Mouse (Mus musculus): ENCODE results near the gene Sdhaf1. TPM values are rescaled to one million over a fixed set of nuclear protein-coding genes. Genes with fewer than 3 reads are reported as not detected.

Sdhaf1 gene
- 10 to 100 TPM in 1 of 2 experiments, 1 to 10 TPM in 1; 7.3 to 10.2 TPM for total RNA-seq (2021)
- long read RNA-seq, experiment 1, transcript Sdhaf1-201 (1 exons, 2,490 nt), result major isoform, 23 of 23 reads
- long read RNA-seq, experiment 1, partial matches to known transcripts, result 0 of 23 reads
- long read RNA-seq, experiment 1, other reads (novel, unspliced or antisense), result 0 of 23 reads
- long read RNA-seq, experiment 2, transcript Sdhaf1-201 (1 exons, 2,490 nt), result major isoform, 17 of 17 reads
- long read RNA-seq, experiment 2, partial matches to known transcripts, result 0 of 17 reads
- long read RNA-seq, experiment 2, other reads (novel, unspliced or antisense), result 0 of 17 reads

- DNase-seq (ENCODE audit: low spot score in 2 of 2), result no peak
- intact Hi-C loops (cut with DNase I), result no loop called here
Measured at GRCm38 (mm10) chr7:30323795-30324194, at the start of gene Sdhaf1. TSS of gene Sdhaf1 (minus strand) at chr7:30323895.

GRCm38 (mm10) chr7:30367466-30367865 lies 43.8 kb upstream of the Sdhaf1 start:
- intact Hi-C loops (cut with DNase I), result no loop called here
- DNase-seq (ENCODE audit: low spot score in 2 of 2), result no peak

DNA sequence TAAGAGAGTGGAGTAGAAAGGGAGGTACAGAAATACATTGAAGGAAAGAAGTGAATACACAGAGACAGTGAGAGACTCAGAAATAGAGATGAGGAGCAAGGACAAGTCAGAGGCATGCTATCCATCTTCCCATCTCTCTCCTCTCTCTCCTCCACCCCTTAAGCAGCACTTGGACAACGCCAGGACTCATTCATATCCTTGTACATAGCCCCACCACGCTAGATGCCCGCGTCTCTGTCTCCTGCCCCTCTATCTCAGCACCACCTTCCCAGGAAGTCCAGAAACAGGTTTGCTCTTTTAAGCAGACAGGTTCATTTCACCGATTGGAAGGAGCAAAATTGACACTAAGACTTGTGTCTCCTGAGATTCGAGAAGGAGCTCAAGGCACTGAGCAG lies 39.6 kb upstream of the Sdhaf1 start:
- intact Hi-C loops (cut with DNase I), result no loop called here
- no peak for DNase-seq (ENCODE audit: low spot score in 2 of 2)

GRCm38 (mm10) chr7:30362652-30363343 lies 39.1 kb upstream of the Sdhaf1 start, which contains the start of gene Lrfn3:
TSS of gene Lrfn3 (minus strand) at chr7:30362772.
- peak; percentile 77 for DNase-seq (ENCODE audit: low spot score in 2 of 2)
- intact Hi-C loops (cut with DNase I), result no loop called here

GRCm38 (mm10) chr7:30360028-30360427 lies 36.3 kb upstream of the Sdhaf1 start:
- DNase-seq (ENCODE audit: low spot score in 2 of 2), result no peak
- intact Hi-C loops (cut with DNase I), result no loop called here

GRCm38 (mm10) chr7:30359276-30359865 lies 35.7 kb upstream of the Sdhaf1 start:
- intact Hi-C loops (cut with DNase I), result no loop called here
- DNase-seq (ENCODE audit: low spot score in 2 of 2), result no peak

DNA sequence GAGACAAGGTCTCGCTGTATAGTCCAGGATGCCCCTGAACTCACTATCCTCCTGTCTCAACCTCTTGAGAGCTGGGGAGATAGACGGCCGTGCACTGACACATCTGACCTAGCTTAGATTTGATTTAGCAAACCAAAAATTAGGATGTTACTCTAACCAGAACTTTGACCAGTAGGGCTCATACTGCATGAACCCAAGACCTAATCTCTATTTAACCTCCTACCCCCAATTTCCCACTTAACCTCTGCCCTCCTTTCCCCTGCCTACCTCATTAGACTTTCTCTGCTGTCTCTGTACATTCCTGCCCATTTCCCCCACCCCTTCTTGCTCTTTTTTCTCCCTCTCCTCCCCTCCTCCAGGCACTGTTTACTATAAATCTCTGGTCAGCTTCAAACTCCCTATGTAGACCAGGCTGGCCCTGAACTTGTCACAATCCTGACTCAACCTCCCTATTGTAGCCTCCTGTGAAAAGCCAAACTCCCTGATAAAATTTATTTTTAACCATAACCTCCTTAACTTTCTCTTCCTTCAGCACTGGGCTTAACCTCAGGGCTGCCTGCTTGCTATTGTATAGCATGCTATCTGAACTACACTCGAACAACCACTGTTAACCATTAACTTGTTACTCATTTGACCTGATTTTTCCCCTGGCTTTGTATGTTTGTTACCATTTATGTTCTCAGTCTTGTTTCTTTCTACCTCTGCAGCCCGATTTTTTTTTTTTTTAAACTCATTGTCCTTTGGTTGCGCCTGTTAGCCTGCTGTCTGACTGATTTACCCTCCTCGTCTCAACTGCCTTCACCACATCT lies 34.9 kb upstream of the Sdhaf1 start:
- no peak for DNase-seq (ENCODE audit: low spot score in 2 of 2)
- intact Hi-C loops (cut with DNase I), result no loop called here

DNA sequence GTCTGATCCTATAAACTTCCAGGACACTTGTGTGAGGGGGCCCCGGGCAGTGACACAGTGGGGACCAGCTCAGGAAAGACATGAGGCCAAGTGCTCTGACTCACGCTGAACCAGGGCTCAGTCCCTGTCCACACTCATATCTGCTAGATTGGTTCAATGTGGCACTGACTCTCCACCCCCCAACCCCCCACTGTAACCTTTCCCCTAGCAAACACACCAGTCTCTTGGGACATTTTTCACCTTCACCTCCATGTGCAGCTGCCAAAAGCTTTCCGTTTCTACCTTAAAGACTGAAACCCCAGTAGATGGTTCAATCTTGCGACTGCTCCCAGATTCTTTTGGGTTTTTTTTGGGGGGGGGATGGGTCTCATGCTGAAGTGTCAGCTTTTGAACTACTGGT lies 30.4 kb upstream of the Sdhaf1 start:
- no peak for DNase-seq (ENCODE audit: low spot score in 2 of 2)
- intact Hi-C loops (cut with DNase I), result no loop called here

DNA sequence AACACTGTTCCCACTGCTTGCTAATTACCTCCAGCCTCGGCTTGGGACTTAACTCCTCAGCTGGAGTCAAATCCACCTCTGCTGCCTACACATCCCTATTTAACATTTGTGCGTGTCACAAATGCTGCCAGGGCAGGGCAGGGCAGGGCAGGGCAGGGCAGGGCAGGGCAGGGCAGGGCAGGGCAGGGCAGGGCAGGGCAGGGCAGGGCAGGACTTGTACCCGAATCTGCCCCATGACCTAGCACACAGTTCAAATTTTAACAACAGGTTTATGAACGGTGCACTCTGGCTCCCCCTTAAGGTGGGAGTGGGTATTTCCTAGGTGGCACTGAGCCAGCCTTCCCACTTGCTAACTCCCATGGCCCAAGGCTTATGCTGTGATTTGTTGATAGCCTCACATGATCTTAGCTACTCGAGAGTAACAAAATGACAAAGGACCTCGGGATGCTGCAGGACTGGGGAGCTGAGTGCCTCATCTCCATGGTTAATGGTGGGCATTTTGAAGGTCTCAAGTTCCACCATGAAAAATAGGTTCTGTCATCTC lies 29.7 kb upstream of the Sdhaf1 start:
- intact Hi-C loops (cut with DNase I), result no loop called here
- DNase-seq (ENCODE audit: low spot score in 2 of 2), result peak; percentile 80 to 89

GRCm38 (mm10) chr7:30347828-30348227 lies 24.1 kb upstream of the Sdhaf1 start:
- peak; percentile 82 to 92 for DNase-seq (ENCODE audit: low spot score in 2 of 2)
- intact Hi-C loops (cut with DNase I), result loop anchor here (5.0 kb wide), 1 partner anchor 84 kb away; no protein-coding TSS in a partner anchor

DNA sequence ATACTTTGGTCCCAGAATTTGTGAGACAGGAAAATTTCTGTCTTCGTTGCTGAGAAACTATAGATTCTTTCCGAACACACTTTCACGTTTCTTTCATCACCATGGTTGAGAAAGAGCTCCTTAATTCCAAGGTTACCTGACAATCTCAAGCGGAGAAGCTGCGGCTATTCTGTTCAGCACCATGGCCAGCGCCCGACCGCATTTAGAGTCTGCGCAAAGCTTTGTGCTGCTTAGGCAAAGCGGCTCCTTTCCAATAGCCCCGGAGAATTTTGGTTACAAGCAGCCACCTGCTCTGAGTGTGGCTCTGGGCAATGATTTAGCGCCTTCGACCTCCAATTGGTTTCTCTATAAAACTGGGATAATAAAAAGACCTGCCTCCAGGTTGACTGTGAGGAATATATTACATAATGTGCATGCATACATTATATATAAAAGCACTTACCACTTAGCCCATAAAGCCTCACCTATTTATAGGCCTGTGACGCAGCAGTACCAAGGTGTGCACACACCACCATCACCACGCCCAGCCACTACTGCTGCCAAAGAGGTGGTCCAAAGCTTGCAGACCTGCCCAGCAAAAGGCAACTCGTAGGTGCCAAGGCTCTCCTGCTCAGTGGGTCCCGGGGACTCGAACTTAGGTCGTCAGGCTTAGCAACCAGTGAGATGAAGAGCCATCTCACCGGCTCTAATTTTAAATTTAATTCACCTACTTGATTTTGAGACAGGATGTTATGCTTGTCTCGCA lies 23.1 kb upstream of the Sdhaf1 start:
- intact Hi-C loops (cut with DNase I), result loop anchor here (5.0 kb wide), 1 partner anchor 85 kb away; no protein-coding TSS in a partner anchor
- DNase-seq (ENCODE audit: low spot score in 2 of 2), result no peak

GRCm38 (mm10) chr7:30339432-30340109 lies 15.9 kb upstream of the Sdhaf1 start:
- no peak for DNase-seq (ENCODE audit: low spot score in 2 of 2)
- intact Hi-C loops (cut with DNase I), result loop anchor here (5.0 kb wide), 1 partner anchor 33 kb away; no protein-coding TSS in a partner anchor

DNA sequence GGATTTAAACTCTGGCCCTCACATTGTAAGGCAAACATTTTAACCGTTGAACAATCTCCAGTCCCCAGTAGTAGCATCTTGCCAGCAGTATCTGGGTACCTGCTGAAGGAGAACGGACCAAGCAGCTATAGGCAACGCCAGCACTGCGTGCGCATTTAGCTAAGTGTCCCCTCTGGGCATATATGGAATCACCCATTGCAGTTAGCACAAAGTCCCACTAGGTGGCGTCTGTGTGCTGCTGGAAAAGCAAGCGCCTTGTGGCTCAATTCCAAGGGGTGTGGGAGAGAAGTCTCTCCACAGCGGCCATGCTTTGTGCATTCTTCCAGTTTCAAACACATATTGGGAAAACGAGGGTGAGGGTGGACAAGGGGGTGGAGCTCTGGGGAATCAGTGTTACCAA lies 12.7 kb upstream of the Sdhaf1 start:
- intact Hi-C loops (cut with DNase I), result loop anchor here (5.0 kb wide), 1 partner anchor 36 kb away; no protein-coding TSS in a partner anchor
- DNase-seq (ENCODE audit: low spot score in 2 of 2), result peak; percentile 96 to 97

DNA sequence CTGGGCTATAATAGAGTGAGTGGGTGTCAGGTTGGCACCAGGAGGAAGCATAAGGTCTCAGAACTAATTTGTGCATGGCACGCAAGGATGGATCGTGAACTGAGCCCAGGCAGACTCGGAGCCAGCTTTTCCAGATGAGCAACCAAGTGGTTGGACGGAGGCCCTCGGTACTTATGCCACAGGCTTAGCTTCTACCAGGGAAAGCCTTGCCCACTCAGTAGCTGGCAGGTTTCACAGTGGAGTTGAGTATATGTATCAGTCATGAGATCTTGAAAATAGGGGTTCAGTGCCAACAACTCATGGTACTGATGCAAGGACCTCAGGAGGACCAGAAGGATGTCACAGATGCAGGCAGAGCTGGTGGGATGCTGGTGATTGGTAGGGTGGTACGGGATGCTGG lies 12.0 kb upstream of the Sdhaf1 start:
- DNase-seq (ENCODE audit: low spot score in 2 of 2), result peak in 1 of 2 experiments; percentile 38
- intact Hi-C loops (cut with DNase I), result loop anchor here (5.0 kb wide), 1 partner anchor 37 kb away; no protein-coding TSS in a partner anchor

- DNase-seq (ENCODE audit: low spot score in 2 of 2), result no peak
- intact Hi-C loops (cut with DNase I), result no loop called here
Measured at GRCm38 (mm10) chr7:30334563-30334962, 10.9 kb upstream of the Sdhaf1 start.

- peak; percentile 87 to 92 for DNase-seq (ENCODE audit: low spot score in 2 of 2)
- intact Hi-C loops (cut with DNase I), result no loop called here
Measured at GRCm38 (mm10) chr7:30333436-30333835, 9.7 kb upstream of the Sdhaf1 start.

DNA sequence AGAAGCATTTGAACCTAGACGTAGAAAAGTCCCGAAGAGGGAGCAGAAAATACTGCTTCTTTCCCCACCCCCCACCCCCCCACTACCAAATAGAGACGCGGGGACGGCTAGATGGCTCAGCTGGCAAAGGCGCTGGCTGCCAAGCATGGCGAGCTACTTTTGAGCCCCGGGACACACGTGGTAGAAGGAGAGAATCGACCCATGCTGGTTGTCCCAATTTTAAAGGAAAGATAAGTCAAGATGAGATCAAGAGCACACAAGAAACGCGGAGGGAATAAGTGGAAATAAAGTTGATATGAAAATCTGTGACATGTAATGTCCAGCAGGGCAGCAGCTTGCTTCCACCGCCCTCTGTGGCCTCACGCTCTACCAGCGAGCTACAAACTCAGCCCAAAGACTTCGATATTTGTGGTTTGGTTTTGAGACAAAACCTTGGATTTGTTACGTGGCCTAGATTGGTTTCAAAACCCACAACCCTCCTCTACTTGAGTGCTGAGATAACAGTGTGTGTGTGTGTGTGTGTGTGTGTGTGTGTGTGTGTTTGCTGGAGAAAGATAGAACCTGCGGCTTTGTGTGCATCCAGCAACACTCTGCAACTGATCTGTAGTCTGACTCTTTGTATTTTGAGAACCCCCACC lies 9.0 kb upstream of the Sdhaf1 start:
- no peak for DNase-seq (ENCODE audit: low spot score in 2 of 2)
- intact Hi-C loops (cut with DNase I), result no loop called here
